Mouse (Mus musculus): ENCODE measurements around the gene Rcvrn. TPM values are rescaled to one million over a fixed set of nuclear protein-coding genes. Genes with fewer than 3 reads are reported as not detected.

The Rcvrn gene
- total and polyA plus RNA-seq, 3 experiments = not detected

GRCm38 (mm10) chr11:67722399-67723156, 27.5 kb downstream of the Rcvrn start:
- no peak overlapping the region for H3K4me3 ChIP-seq (ENCODE audit: low read depth, low read length)
- no peaks in the 10 kb centered on the region for H3K27me3 ChIP-seq (ENCODE audit: insufficient read depth, low read length)
- H3K9me3 ChIP-seq (replicated peaks) = peaks cover 45% of the 10 kb centered on the region
- no peaks in the 10 kb centered on the region for H3K4me1 ChIP-seq (ENCODE audit: insufficient read depth, low read depth, low read length)
- ATAC-seq (ENCODE audit: extremely low read depth, insufficient number of reproducible peaks, low FRiP score, poor library complexity, severe bottlenecking) (no peak), DNase-seq (ENCODE audit: low spot score) (no peak)
- H3K36me3 ChIP-seq (replicated peaks) = no peaks in the 10 kb centered on the region
- TF ChIP-seq GATA2 (IDR thresholded peaks at IDR 0.05; ENCODE audit: borderline replicate concordance, low read depth, low read length) (no peak), POLR2AphosphoS5 (IDR thresholded peaks at IDR 0.05; ENCODE audit: insufficient replicate concordance, low read depth, low read length) (no peak), CTCF (IDR thresholded peaks at IDR 0.05; ENCODE audit: low read depth, low read length) (no peak), TAL1 (conservative IDR thresholded peaks at IDR 0.05; ENCODE audit: low read depth, low read length) (no peak), GATA1 (IDR thresholded peaks at IDR 0.05; ENCODE audit: borderline replicate concordance, low read length) (no peak)

- Histone ChIP-seq H3K36me3 (replicated peaks) (no peaks in the 10 kb centered on the region), H3K4me1 (ENCODE audit: insufficient read depth, low read depth, low read length) (no peaks in the 10 kb centered on the region), H3K27me3 (ENCODE audit: insufficient read depth, low read length) (no peaks in the 10 kb centered on the region), H3K9me3 (replicated peaks) (peaks cover 44% of the 10 kb centered on the region), H3K4me3 (ENCODE audit: low read depth, low read length) (no peak overlapping the region)
- TF ChIP-seq GATA2 (IDR thresholded peaks at IDR 0.05; ENCODE audit: borderline replicate concordance, low read depth, low read length) = no peak
- ATAC-seq (ENCODE audit: extremely low read depth, insufficient number of reproducible peaks, low FRiP score, poor library complexity, severe bottlenecking) = no peak
- DNase-seq (ENCODE audit: low spot score) = no peak
Observed at GRCm38 (mm10) chr11:67723231-67724013, 28.3 kb downstream of the Rcvrn start.

GRCm38 (mm10) chr11:67727095-67727494, 32.0 kb downstream of the Rcvrn start:
- Histone ChIP-seq H3K4me1 (ENCODE audit: insufficient read depth, low read depth, low read length) (no peaks in the 10 kb centered on the region), H3K27me3 (ENCODE audit: insufficient read depth, low read length) (no peaks in the 10 kb centered on the region), H3K36me3 (replicated peaks) (no peaks in the 10 kb centered on the region), H3K4me3 (ENCODE audit: low read depth, low read length) (no peak overlapping the region), H3K9me3 (replicated peaks) (peaks cover 43% of the 10 kb centered on the region)
- no peak for TF ChIP-seq POLR2AphosphoS5 (IDR thresholded peaks at IDR 0.05; ENCODE audit: insufficient replicate concordance, low read depth, low read length)
- no peak for TF ChIP-seq TAL1 (conservative IDR thresholded peaks at IDR 0.05; ENCODE audit: low read depth, low read length)
- TF ChIP-seq GATA2 (IDR thresholded peaks at IDR 0.05; ENCODE audit: borderline replicate concordance, low read depth, low read length) = no peak
- TF ChIP-seq GATA1 (IDR thresholded peaks at IDR 0.05; ENCODE audit: borderline replicate concordance, low read length) = no peak
- TF ChIP-seq CTCF (IDR thresholded peaks at IDR 0.05; ENCODE audit: low read depth, low read length) = no peak
- ATAC-seq (ENCODE audit: extremely low read depth, insufficient number of reproducible peaks, low FRiP score, poor library complexity, severe bottlenecking) (no peak), DNase-seq (ENCODE audit: low spot score) (no peak)

GRCm38 (mm10) chr11:67728726-67729125, 33.6 kb downstream of the Rcvrn start:
- no peaks in the 10 kb centered on the region for H3K4me1 ChIP-seq (ENCODE audit: insufficient read depth, low read depth, low read length)
- no peak for DNase-seq (ENCODE audit: low spot score)
- TF ChIP-seq CTCF (IDR thresholded peaks at IDR 0.05; ENCODE audit: low read depth, low read length) (no peak), GATA1 (IDR thresholded peaks at IDR 0.05; ENCODE audit: borderline replicate concordance, low read length) (no peak), GATA2 (IDR thresholded peaks at IDR 0.05; ENCODE audit: borderline replicate concordance, low read depth, low read length) (no peak), POLR2AphosphoS5 (IDR thresholded peaks at IDR 0.05; ENCODE audit: insufficient replicate concordance, low read depth, low read length) (no peak), TAL1 (conservative IDR thresholded peaks at IDR 0.05; ENCODE audit: low read depth, low read length) (no peak)
- ATAC-seq (ENCODE audit: extremely low read depth, insufficient number of reproducible peaks, low FRiP score, poor library complexity, severe bottlenecking) = no peak
- H3K36me3 ChIP-seq (replicated peaks) = no peaks in the 10 kb centered on the region
- no peak overlapping the region for H3K4me3 ChIP-seq (ENCODE audit: low read depth, low read length)
- H3K27me3 ChIP-seq (ENCODE audit: insufficient read depth, low read length) = no peaks in the 10 kb centered on the region
- peaks cover 37% of the 10 kb centered on the region for H3K9me3 ChIP-seq (replicated peaks)

GRCm38 (mm10) chr11:67731056-67731455, 35.9 kb downstream of the Rcvrn start:
- Histone ChIP-seq H3K36me3 (replicated peaks) (no peaks in the 10 kb centered on the region), H3K4me3 (ENCODE audit: low read depth, low read length) (no peak overlapping the region), H3K9me3 (replicated peaks) (peaks cover 34% of the 10 kb centered on the region), H3K4me1 (ENCODE audit: insufficient read depth, low read depth, low read length) (no peaks in the 10 kb centered on the region), H3K27me3 (ENCODE audit: insufficient read depth, low read length) (no peaks in the 10 kb centered on the region)
- no peak for ATAC-seq (ENCODE audit: extremely low read depth, insufficient number of reproducible peaks, low FRiP score, poor library complexity, severe bottlenecking)
- TF ChIP-seq GATA2 (IDR thresholded peaks at IDR 0.05; ENCODE audit: borderline replicate concordance, low read depth, low read length) (no peak), POLR2AphosphoS5 (IDR thresholded peaks at IDR 0.05; ENCODE audit: insufficient replicate concordance, low read depth, low read length) (no peak), CTCF (IDR thresholded peaks at IDR 0.05; ENCODE audit: low read depth, low read length) (no peak), TAL1 (conservative IDR thresholded peaks at IDR 0.05; ENCODE audit: low read depth, low read length) (no peak), GATA1 (IDR thresholded peaks at IDR 0.05; ENCODE audit: borderline replicate concordance, low read length) (no peak)
- no peak for DNase-seq (ENCODE audit: low spot score)

- TF ChIP-seq GATA1 (IDR thresholded peaks at IDR 0.05; ENCODE audit: borderline replicate concordance, low read length) (no peak), CTCF (IDR thresholded peaks at IDR 0.05; ENCODE audit: low read depth, low read length) (no peak), TAL1 (conservative IDR thresholded peaks at IDR 0.05; ENCODE audit: low read depth, low read length) (no peak), POLR2AphosphoS5 (IDR thresholded peaks at IDR 0.05; ENCODE audit: insufficient replicate concordance, low read depth, low read length) (no peak), GATA2 (IDR thresholded peaks at IDR 0.05; ENCODE audit: borderline replicate concordance, low read depth, low read length) (no peak)
- no peaks in the 10 kb centered on the region for H3K27me3 ChIP-seq (ENCODE audit: insufficient read depth, low read length)
- no peak overlapping the region for H3K4me3 ChIP-seq (ENCODE audit: low read depth, low read length)
- H3K36me3 ChIP-seq (replicated peaks) = no peaks in the 10 kb centered on the region
- H3K4me1 ChIP-seq (ENCODE audit: insufficient read depth, low read depth, low read length) = no peaks in the 10 kb centered on the region
- DNase-seq (ENCODE audit: low spot score) (no peak), ATAC-seq (ENCODE audit: extremely low read depth, insufficient number of reproducible peaks, low FRiP score, poor library complexity, severe bottlenecking) (no peak)
- H3K9me3 ChIP-seq (replicated peaks) = peaks cover 25% of the 10 kb centered on the region
Observed at GRCm38 (mm10) chr11:67733726-67734125, 38.6 kb downstream of the Rcvrn start.

Data from G1E (cell line).